Comparison of ENCODE assay signal across 27 mouse cellular contexts in genomic region chr4:148469487-148470252, GRCm38 (mm10). TPM values are rescaled to one million over a fixed set of nuclear protein-coding genes. Genes with fewer than 3 reads are reported as not detected.
DNase-seq lines count a peak whose midpoint lies in the region; ATAC-seq and TF ChIP-seq lines count a peak whose summit lies in the region.
"Had no signal": no experiment of that assay in that cellular context is flagged by ENCODE, and none has a peak within 500 bp of the region (broad histone marks: within the 10 kb centered on the region; RNA-seq: fewer than 3 reads in every experiment).

No protein-coding gene starts in this region.

- TF ChIP-seq CTCF in kidney, adult 2 months (conservative IDR thresholded peaks at IDR 0.05; ENCODE audit: insufficient read depth, insufficient read length, low read depth, low read length), result no peak

- no peaks in the 10 kb centered on the region for H3K9me3 ChIP-seq in neural tube, embryonic 15.5 days (replicated peaks)
- H3K9me3 ChIP-seq in intestine, embryonic 16.5 days (ENCODE audit: control insufficient read depth, low read length), result no peaks in the 10 kb centered on the region
- H3K9me3 ChIP-seq: embryonic facial prominence, embryonic 12.5 days; forebrain, embryonic 10.5 days; forebrain, embryonic 15.5 days; kidney, embryonic 15.5 days; liver, embryonic 12.5 days; midbrain, embryonic 12.5 days had no signal

- no peak overlapping the region for H3K9ac ChIP-seq in neural tube, embryonic 15.5 days (replicated peaks)
- no peak overlapping the region for H3K9ac ChIP-seq in intestine, embryonic 16.5 days (ENCODE audit: low read depth, low read length)
- H3K9ac ChIP-seq: embryonic facial prominence, embryonic 12.5 days; forebrain, embryonic 15.5 days; hindbrain, embryonic 14.5 days; kidney, embryonic 15.5 days; liver, embryonic 12.5 days; liver, postnatal 0 days; midbrain, embryonic 12.5 days had no signal

- no peaks in the 10 kb centered on the region for H3K27me3 ChIP-seq in kidney, adult 2 months (replicated peaks; ENCODE audit: control insufficient read depth, insufficient read depth, low read length)
- H3K27me3 ChIP-seq in neural tube, embryonic 15.5 days (replicated peaks), result no peaks in the 10 kb centered on the region
- no peaks in the 10 kb centered on the region for H3K27me3 ChIP-seq in intestine, embryonic 16.5 days (replicated peaks; ENCODE audit: control insufficient read depth, insufficient read depth, low read length)
- H3K27me3 ChIP-seq: embryonic facial prominence, embryonic 12.5 days; forebrain, embryonic 15.5 days; kidney, embryonic 15.5 days; liver, embryonic 12.5 days; midbrain, embryonic 12.5 days; Patski had no signal

- no peak overlapping the region for H3K4me2 ChIP-seq in neural tube, embryonic 15.5 days
- H3K4me2 ChIP-seq in intestine, embryonic 16.5 days (ENCODE audit: low read depth, low read length), result no peak overlapping the region
- H3K4me2 ChIP-seq: embryonic facial prominence, embryonic 12.5 days; forebrain, embryonic 15.5 days; hindbrain, embryonic 14.5 days; kidney, embryonic 15.5 days; liver, embryonic 12.5 days; midbrain, embryonic 12.5 days had no signal

- 73% methylated on average over 11 of the region's 11 CpGs for WGBS in kidney, adult 2 months
- 89% methylated on average over 11 of the region's 11 CpGs for WGBS in neural tube, embryonic 15.5 days
- WGBS in intestine, embryonic 16.5 days, result 94% methylated on average over 11 of the region's 11 CpGs

- no peak for TF ChIP-seq POLR2A in kidney, adult 2 months (IDR thresholded peaks at IDR 0.05; ENCODE audit: low read depth, low read length)

- H3K36me3 ChIP-seq in kidney, adult 2 months (ENCODE audit: control insufficient read depth, insufficient read depth, low read length), result peaks cover 21% of the 10 kb centered on the region
- peaks cover 91% of the 10 kb centered on the region for H3K36me3 ChIP-seq in neural tube, embryonic 15.5 days
- H3K36me3 ChIP-seq in intestine, embryonic 16.5 days (ENCODE audit: control insufficient read depth, insufficient read depth, low read length), result peaks cover 13% of the 10 kb centered on the region

- peak; percentile 10 for DNase-seq in embryo, embryonic 11 days
- no peak for DNase-seq in embryo, embryonic 10.5 days (ENCODE audit: low spot score)
- DNase-seq in kidney, adult 2 months, result no peak
- no peak for DNase-seq in kidney, postnatal 14 days
- peak; percentile 35 for DNase-seq in neural tube, embryonic 10.5 days (ENCODE audit: extremely low spot score, low spot score)
- DNase-seq: adrenal gland, postnatal 14 days; cerebellum, adult 11-12 months; cerebellum, adult 9-11 months; gastrocnemius, adult 2 months; heart, postnatal 36 days; layer of hippocampus, adult 9-11 months; liver, postnatal 0 days; lung, postnatal 36 days; retina, postnatal 1 day; right cerebral cortex, postnatal 14 days; thymus, postnatal 4 days had no signal

- H3K4me3 ChIP-seq in kidney, adult 2 months (ENCODE audit: insufficient read depth, low read depth, low read length), result no peak overlapping the region
- H3K4me3 ChIP-seq in neural tube, embryonic 15.5 days (replicated peaks), result no peak overlapping the region
- no peak overlapping the region for H3K4me3 ChIP-seq in intestine, embryonic 16.5 days (ENCODE audit: low read length)
- H3K4me3 ChIP-seq: embryonic facial prominence, embryonic 12.5 days; forebrain, embryonic 10.5 days; forebrain, embryonic 15.5 days; gastrocnemius, adult 2 months; kidney, embryonic 15.5 days; liver, embryonic 12.5 days; midbrain, embryonic 12.5 days had no signal

- H3K27ac ChIP-seq in kidney, adult 2 months (ENCODE audit: insufficient read depth, low read depth, low read length), result peak overlapping the region; percentile 68
- no peak overlapping the region for H3K27ac ChIP-seq in neural tube, embryonic 15.5 days (replicated peaks)
- no peak overlapping the region for H3K27ac ChIP-seq in intestine, embryonic 16.5 days (ENCODE audit: low read length)
- H3K27ac ChIP-seq: embryonic facial prominence, embryonic 12.5 days; forebrain, embryonic 10.5 days; forebrain, embryonic 15.5 days; gastrocnemius, adult 2 months; hindbrain, embryonic 14.5 days; kidney, embryonic 15.5 days; liver, embryonic 12.5 days; midbrain, embryonic 12.5 days had no signal

- ATAC-seq in neural tube, embryonic 15.5 days (ENCODE audit: low FRiP score), result no peak
- no peak for ATAC-seq in intestine, embryonic 16.5 days
- ATAC-seq: forebrain, embryonic 15.5 days; liver, embryonic 12.5 days; liver, postnatal 0 days; Patski had no signal

- peaks cover 23% of the 10 kb centered on the region for H3K4me1 ChIP-seq in kidney, adult 2 months (ENCODE audit: control insufficient read depth, insufficient read depth, low read length)
- no peaks in the 10 kb centered on the region for H3K4me1 ChIP-seq in neural tube, embryonic 15.5 days
- no peaks in the 10 kb centered on the region for H3K4me1 ChIP-seq in intestine, embryonic 16.5 days (ENCODE audit: control insufficient read depth, insufficient read depth, low read length)
- H3K4me1 ChIP-seq: forebrain, embryonic 10.5 days; forebrain, embryonic 15.5 days; kidney, embryonic 15.5 days; liver, embryonic 12.5 days; midbrain, embryonic 12.5 days had no signal

RNA-seq across cellular contexts. Expression of gene Mtor, which starts 21.3 kb away (rescaled TPM):
- 39.8 and 50.1 TPM in 2 replicates for polyA plus RNA-seq in kidney, adult 2 months (2012; rRNA removed)
- 17.7 and 21.4 TPM in 2 replicates for polyA plus RNA-seq in neural tube, embryonic 15.5 days (2015; fragmentation: Nextera tagmentation; extraction: Ambion mirVana)
- polyA plus RNA-seq in intestine, embryonic 16.5 days (2015; fragmentation: Nextera tagmentation; extraction: Ambion mirVana), result 9.2 and 10.9 TPM in 2 replicates

RNA-seq across cellular contexts. Expression of gene Ubiad1, which starts 25.1 kb away (rescaled TPM):
- polyA plus RNA-seq in kidney, adult 2 months (2012; rRNA removed), result 50.8 and 61.6 TPM in 2 replicates
- 17.7 and 19.7 TPM in 2 replicates for polyA plus RNA-seq in neural tube, embryonic 15.5 days (2015; fragmentation: Nextera tagmentation; extraction: Ambion mirVana)
- polyA plus RNA-seq in intestine, embryonic 16.5 days (2015; fragmentation: Nextera tagmentation; extraction: Ambion mirVana), result 23.6 and 24.6 TPM in 2 replicates

RNA-seq across cellular contexts. Expression of gene Angptl7, which starts 30.6 kb away (rescaled TPM):
- polyA plus RNA-seq in kidney, adult 2 months (2012; rRNA removed), result 27.3 and 30.0 TPM in 2 replicates
- 0.36 and 0.61 TPM in 2 replicates for polyA plus RNA-seq in neural tube, embryonic 15.5 days (2015; fragmentation: Nextera tagmentation; extraction: Ambion mirVana)
- 1.1 TPM in 2 replicates for polyA plus RNA-seq in intestine, embryonic 16.5 days (2015; fragmentation: Nextera tagmentation; extraction: Ambion mirVana)
- polyA plus RNA-seq: small intestine, adult 2 months had no signal

Comparison
In these comparisons a context has a peak if more than half of its experiments do, and no peak if none do; other contexts are left out.
1. DNase-seq: peak in embryo, embryonic 11 days (single experiment) and neural tube, embryonic 10.5 days (single experiment); none in embryo, embryonic 10.5 days (single experiment), kidney, adult 2 months (single experiment) and kidney, postnatal 14 days (single experiment).
2. RNA of gene Angptl7, which starts 30.6 kb away (polyA plus RNA-seq): 27.3 to 30.0 TPM in kidney, adult 2 months; 1.1 TPM in intestine, embryonic 16.5 days and 0.36 to 0.61 TPM in neural tube, embryonic 15.5 days; every median in the first group is over 10 times any median in the second.